Mouse (Mus musculus) neural tube, embryonic 14.5 days (tissue): ENCODE results near the gene Prkaa1. TPM values are rescaled to one million over a fixed set of nuclear protein-coding genes. Genes with fewer than 3 reads are reported as not detected.
"Not testable (repeated sequence)": the region's sequence is repeated elsewhere in the genome, so short reads cannot be mapped to it uniquely, and the experiment has no call there.

Source experiments
- ATAC-seq: fragments of 200-750 bp; cut with Nextera tagmentation; 2 replicates; pipeline ENCODE4 v1.8.0; 2017; ENCODE audit warnings: low read depth, mild to moderate bottlenecking, moderate TSS enrichment, moderate library complexity
- H3K27ac ChIP-seq: fragments of 300-500 bp; sonication (generic); 2 replicates; pipeline ENCODE4 v1.5.1; 2014; ENCODE audit warnings: low read depth, mild to moderate bottlenecking, control low read depth, low read length, moderate library complexity, mixed read lengths
- H3K27me3 ChIP-seq: fragments of 300-500 bp; sonication (generic); 2 replicates; pipeline ENCODE4 v1.6.1; 2014; ENCODE audit warnings: low read length; ENCODE audit not compliant: control insufficient read depth, insufficient read depth
- H3K36me3 ChIP-seq: fragments of 300-500 bp; sonication (generic); 2 replicates; pipeline ENCODE4 v1.6.1; 2014; ENCODE audit warnings: low read length, mixed read lengths; ENCODE audit not compliant: control insufficient read depth, insufficient read depth
- H3K4me1 ChIP-seq: fragments of 300-500 bp; sonication (generic); 2 replicates; pipeline ENCODE4 v1.6.1; 2014; ENCODE audit warnings: low read length; ENCODE audit not compliant: control insufficient read depth, insufficient read depth
- H3K4me2 ChIP-seq: fragments of 300-500 bp; sonication (generic); 2 replicates; pipeline ENCODE4 v1.6.1; 2014; ENCODE audit warnings: mild to moderate bottlenecking, low read depth, low read length, control low read depth
- H3K4me3 ChIP-seq: fragments of 300-500 bp; sonication (generic); 2 replicates; pipeline ENCODE4 v1.5.1; 2014; ENCODE audit warnings: low read depth, low read length, control low read depth, mixed read lengths
- H3K9ac ChIP-seq: fragments of 300-500 bp; sonication (generic); replicated peaks from 2 replicates; pipeline ENCODE4 v1.6.1; 2014; ENCODE audit warnings: low read depth, mild to moderate bottlenecking, control low read depth, low read length, mixed read lengths
- H3K9me3 ChIP-seq: fragments of 300-500 bp; sonication (generic); 2 replicates; pipeline ENCODE4 v1.6.1; 2016; ENCODE audit warnings: low read length; ENCODE audit not compliant: control insufficient read depth
- WGBS: fragments of 180-500 bp; shearing (Covaris S2); extraction: QIAGEN DNeasy Blood & Tissue Kit; methylation state at CpG from one replicate; pipeline ENCODE4 v1.1.7; 2014; 5-methylcytosine and 5-hydroxymethylcytosine counted together
- polyA plus RNA-seq: library from polyadenylated mRNA; unstranded; fragments of >200 nt; fragmentation: Nextera tagmentation; extraction: Ambion mirVana; gene quantifications from 2 replicates; pipeline ENCODE4 v1.2.1, GENCODE M21; 2014

Prkaa1 gene
- polyA plus RNA-seq, 1 experiment from 2014 or later, result 21.1 TPM

- H3K9ac ChIP-seq, result no peak overlapping the region
- H3K27ac ChIP-seq, result no peak overlapping the region
- no peaks in the 10 kb centered on the region for H3K27me3 ChIP-seq
- no peak overlapping the region for H3K4me2 ChIP-seq
- H3K4me3 ChIP-seq, result no peak overlapping the region
- ATAC-seq, result no peak
- WGBS, result 61% methylated on average over 4 of the region's 4 CpGs
- H3K4me1 ChIP-seq, result no peaks in the 10 kb centered on the region
- no peaks in the 10 kb centered on the region for H3K9me3 ChIP-seq
- peaks cover 12% of the 10 kb centered on the region; the same call in 1 of the 2 replicates for H3K36me3 ChIP-seq
Measured at GRCm38 (mm10) chr15:5126456-5126855, 17.2 kb upstream of the Prkaa1 start.

GRCm38 (mm10) chr15:5127487-5127886 lies 16.2 kb upstream of the Prkaa1 start:
- no peak overlapping the region for H3K4me2 ChIP-seq
- no peak overlapping the region for H3K27ac ChIP-seq
- H3K27me3 ChIP-seq, result no peaks in the 10 kb centered on the region
- H3K4me1 ChIP-seq, result no peaks in the 10 kb centered on the region
- H3K9me3 ChIP-seq, result no peaks in the 10 kb centered on the region
- no peak overlapping the region for H3K4me3 ChIP-seq
- peaks cover 9% of the 10 kb centered on the region; the same call in 1 of the 2 replicates for H3K36me3 ChIP-seq
- 73% methylated on average over 2 of the region's 2 CpGs for WGBS
- no peak for ATAC-seq
- H3K9ac ChIP-seq, result no peak overlapping the region

- H3K4me2 ChIP-seq, result no peak overlapping the region
- no peak overlapping the region for H3K27ac ChIP-seq
- no peaks in the 10 kb centered on the region for H3K9me3 ChIP-seq
- H3K27me3 ChIP-seq, result no peaks in the 10 kb centered on the region
- 85% methylated on average over 5 of the region's 5 CpGs for WGBS
- H3K9ac ChIP-seq, result no peak overlapping the region
- ATAC-seq, result no peak
- H3K4me1 ChIP-seq, result no peaks in the 10 kb centered on the region
- no peak overlapping the region for H3K4me3 ChIP-seq
- peaks cover 9% of the 10 kb centered on the region; the same call in 1 of the 2 replicates for H3K36me3 ChIP-seq
Measured at GRCm38 (mm10) chr15:5128176-5128940, 15.3 kb upstream of the Prkaa1 start.

- Histone ChIP-seq H3K9ac (no peak overlapping the region), H3K36me3 (peaks cover 7% of the 10 kb centered on the region; the same call in 1 of the 2 replicates), H3K4me1 (no peaks in the 10 kb centered on the region), H3K27ac (no peak overlapping the region), H3K27me3 (no peaks in the 10 kb centered on the region), H3K9me3 (no peaks in the 10 kb centered on the region), H3K4me2 (no peak overlapping the region), H3K4me3 (no peak overlapping the region)
- WGBS, result 94% methylated on average over 12 of the region's 12 CpGs
- no peak for ATAC-seq
Measured at GRCm38 (mm10) chr15:5129111-5129805, 14.4 kb upstream of the Prkaa1 start.

- H3K4me3 ChIP-seq, H3K27me3 ChIP-seq, H3K4me2 ChIP-seq, H3K27ac ChIP-seq, H3K9me3 ChIP-seq, H3K9ac ChIP-seq, ATAC-seq, H3K36me3 ChIP-seq, H3K4me1 ChIP-seq: not testable (repeated sequence)
- 94% methylated on average over 14 of the region's 14 CpGs for WGBS
Measured at GRCm38 (mm10) chr15:5130887-5131668, 12.6 kb upstream of the Prkaa1 start.

GRCm38 (mm10) chr15:5133301-5133700 lies 10.4 kb upstream of the Prkaa1 start:
- no peaks in the 10 kb centered on the region for H3K4me1 ChIP-seq
- no peak overlapping the region for H3K27ac ChIP-seq
- H3K9ac ChIP-seq, result no peak overlapping the region
- H3K4me2 ChIP-seq, result no peak overlapping the region
- H3K4me3 ChIP-seq, result no peak overlapping the region
- no peak for ATAC-seq
- H3K9me3 ChIP-seq, result no peaks in the 10 kb centered on the region
- WGBS, result 40% methylated on average over 3 of the region's 3 CpGs
- H3K27me3 ChIP-seq, result no peaks in the 10 kb centered on the region
- no peaks in the 10 kb centered on the region for H3K36me3 ChIP-seq

GRCm38 (mm10) chr15:5134179-5134578 lies 9.5 kb upstream of the Prkaa1 start:
- H3K9me3 ChIP-seq, result no peaks in the 10 kb centered on the region
- 45% methylated on average over 3 of the region's 3 CpGs for WGBS
- H3K36me3 ChIP-seq, result no peaks in the 10 kb centered on the region
- H3K4me2 ChIP-seq, result no peak overlapping the region
- no peak overlapping the region for H3K9ac ChIP-seq
- H3K4me3 ChIP-seq, result no peak overlapping the region
- H3K27me3 ChIP-seq, result no peaks in the 10 kb centered on the region
- no peaks in the 10 kb centered on the region for H3K4me1 ChIP-seq
- no peak overlapping the region for H3K27ac ChIP-seq
- no peak for ATAC-seq

GRCm38 (mm10) chr15:5134945-5135483 lies 8.6 kb upstream of the Prkaa1 start:
- 80% methylated on average over 8 of the region's 8 CpGs for WGBS
- Histone ChIP-seq H3K27ac (no peak overlapping the region), H3K4me2 (no peak overlapping the region), H3K36me3 (no peaks in the 10 kb centered on the region), H3K27me3 (no peaks in the 10 kb centered on the region), H3K4me1 (no peaks in the 10 kb centered on the region), H3K9ac (no peak overlapping the region), H3K9me3 (no peaks in the 10 kb centered on the region), H3K4me3 (no peak overlapping the region)
- no peak for ATAC-seq
